Mouse (Mus musculus): ENCODE measurements around the gene Rasl11a.
"Not testable (repeated sequence)": the region's sequence is repeated elsewhere in the genome, so short reads cannot be mapped to it uniquely, and the experiment has no call there.

Rasl11a gene

DNA sequence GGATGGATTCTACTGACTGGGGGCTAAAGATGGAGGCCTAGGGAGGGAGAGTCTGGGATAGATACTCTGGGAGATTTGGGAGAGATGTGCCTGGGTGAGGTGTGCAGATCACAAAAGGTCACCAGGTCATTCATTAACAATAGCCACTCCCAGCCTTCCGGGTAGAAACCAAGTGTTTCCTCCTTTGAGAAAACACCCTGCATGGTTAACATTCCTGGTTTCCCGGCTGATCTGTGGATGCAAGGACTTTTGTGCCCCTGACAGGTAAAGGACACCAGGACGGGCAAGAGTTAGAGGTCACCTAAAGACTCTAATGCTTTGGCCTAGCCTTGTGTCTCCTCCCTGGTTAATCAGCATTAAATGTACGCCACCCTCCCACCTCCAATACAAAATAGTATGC lies 48.0 kb downstream of the Rasl11a start:
- no peak for DNase-seq (ENCODE audit: low spot score in 2 of 2)

DNA sequence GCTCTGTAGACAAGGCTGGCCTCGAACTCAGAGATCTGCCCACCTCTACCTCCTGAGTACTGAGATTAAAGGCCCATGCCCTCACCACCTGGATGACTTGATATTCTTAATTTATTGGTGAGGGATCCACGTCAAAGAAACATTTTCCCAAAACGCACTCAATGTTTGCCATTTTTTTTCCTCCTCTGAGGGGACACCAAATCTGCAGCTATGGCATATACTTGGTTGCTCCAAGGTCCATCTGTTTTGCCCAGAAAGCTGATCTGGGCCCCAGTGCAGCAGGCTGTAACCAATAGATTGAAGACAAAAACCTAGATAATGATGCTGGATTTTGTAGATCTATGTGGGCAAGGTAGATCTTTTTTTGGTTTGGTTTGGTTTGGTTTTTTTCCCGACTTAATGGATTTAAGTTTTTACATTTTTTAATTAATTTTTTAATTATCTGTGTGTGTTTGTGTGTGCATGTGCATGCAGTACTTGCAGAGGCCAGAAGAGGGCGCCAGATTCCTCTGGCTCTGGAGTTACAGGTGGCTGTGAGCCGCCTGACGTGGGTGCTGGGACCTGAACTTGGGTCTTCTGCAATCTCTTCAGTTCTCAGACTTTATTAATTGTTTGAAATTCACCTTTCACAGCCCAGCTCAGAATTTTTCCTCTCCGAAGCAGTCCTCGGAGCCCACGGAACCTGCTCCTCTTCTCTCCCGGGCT lies 48.8 kb downstream of the Rasl11a start:
- no peak for DNase-seq (ENCODE audit: low spot score in 2 of 2)

DNA sequence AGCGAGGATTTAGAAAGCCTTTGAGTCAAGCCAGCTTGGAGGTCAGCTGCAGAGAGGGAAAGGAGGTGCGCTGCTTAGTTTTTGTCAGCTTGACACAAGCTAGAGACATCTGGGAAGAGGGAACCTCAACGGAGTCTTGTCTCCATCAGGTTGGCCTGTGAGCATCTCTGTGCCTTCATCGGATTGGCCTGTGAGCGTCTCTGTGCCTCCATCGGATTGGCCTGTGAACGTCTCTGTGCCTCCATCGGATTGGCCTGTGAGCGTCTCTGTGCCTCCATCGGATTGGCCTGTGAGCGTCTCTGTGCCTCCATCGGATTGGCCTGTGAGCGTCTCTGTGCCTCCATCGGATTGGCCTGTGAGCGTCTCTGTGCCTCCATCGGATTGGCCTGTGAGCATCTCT lies 50.8 kb downstream of the Rasl11a start:
- DNase-seq (ENCODE audit: low spot score in 2 of 2), result not testable (repeated sequence)

DNA sequence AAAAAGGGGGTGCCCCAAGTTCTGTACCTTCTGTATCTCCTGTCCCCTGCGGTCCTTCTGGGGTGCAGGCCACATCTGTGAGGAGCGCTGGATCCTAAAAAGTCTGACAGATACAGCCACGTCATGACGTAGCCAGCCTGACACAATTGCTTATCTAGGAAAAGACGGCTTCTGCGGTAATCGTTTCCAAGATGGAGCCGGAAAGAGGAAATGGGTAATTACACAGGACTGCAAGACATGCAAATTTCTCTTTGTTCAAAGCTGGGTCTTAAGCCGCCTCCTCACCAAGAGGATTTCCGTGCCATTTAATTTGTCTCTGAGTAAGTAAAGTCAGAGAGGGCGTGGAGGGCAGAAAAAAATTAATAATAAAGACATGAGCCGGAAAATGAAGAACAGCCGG lies 52.1 kb downstream of the Rasl11a start:
- no peak for DNase-seq (ENCODE audit: low spot score in 2 of 2)
